Mouse (Mus musculus) CH12.LX (cell line): ENCODE measurements at regions not wholly inside any gene's neighbourhood (a gene's known extent, or its start where the extent isn't known, plus 50 kb on each side); places are given as distances from the start of the nearest gene placed in this dataset.

Experiments
- DNase-seq: peaks from one replicate; pipeline ENCODE4 v3.0.0-alpha.2; 2013; ENCODE audit errors: extremely low read depth
- H3K27ac ChIP-seq: 2 replicates; pipeline ENCODE4 v1.5.1; 2012; ENCODE audit warnings: low read depth, mild to moderate bottlenecking, control low read depth, moderate library complexity; ENCODE audit not compliant: insufficient read depth
- H3K27me3 ChIP-seq: replicated peaks from 2 replicates; pipeline ENCODE3; 2012; ENCODE audit warnings: inconsistent platforms
- H3K36me3 ChIP-seq, 2 experiments: replicated peaks in 1 of 2; 2 replicates each; pipeline versions ENCODE3 to v1.6.1; 2012; ENCODE audit warnings: inconsistent platforms in 1 of 2, low read length in 1 of 2, mild to moderate bottlenecking in 1 of 2, mixed read lengths in 1 of 2, moderate library complexity in 1 of 2; ENCODE audit not compliant: control insufficient read depth in 1 of 2, insufficient read depth in 1 of 2
- H3K4me1 ChIP-seq, 2 experiments: 2 replicates each; pipeline ENCODE4 v1.6.1; 2012; ENCODE audit warnings: inconsistent platforms in 1 of 2, moderate library complexity in 1 of 2; ENCODE audit not compliant: insufficient read depth in 2 of 2, control insufficient read depth in 1 of 2
- H3K4me2 ChIP-seq: 2 replicates; pipeline ENCODE4 v1.6.1; 2012; ENCODE audit warnings: low read depth, mild to moderate bottlenecking, control low read depth; ENCODE audit not compliant: poor library complexity, insufficient read depth, severe bottlenecking
- H3K4me3 ChIP-seq, 3 experiments: fragments of 150-350 bp in 1 of 3; sonication (generic) in 1 of 3; replicated peaks in 1 of 3; 2 replicates each; pipeline versions ENCODE3 to v1.5.1; 2011 to 2012; ENCODE audit warnings: low read depth in 2 of 3, low read length in 2 of 3, mild to moderate bottlenecking in 2 of 3, moderate library complexity in 2 of 3, control low read depth in 1 of 3, improper control_type of control experiment in 1 of 3, inconsistent platforms in 1 of 3, mixed read lengths in 1 of 3; ENCODE audit not compliant: poor library complexity in 1 of 3
- H3K79me2 ChIP-seq: replicated peaks from 2 replicates; pipeline ENCODE4 v1.6.1; 2012; ENCODE audit warnings: mild to moderate bottlenecking, moderate library complexity; ENCODE audit not compliant: control insufficient read depth, poor library complexity, insufficient read depth, severe bottlenecking; ENCODE audit errors: extremely low read depth
- H3K9ac ChIP-seq: 2 replicates; pipeline ENCODE4 v1.6.1; 2012; ENCODE audit warnings: low read depth, mild to moderate bottlenecking, control low read depth, moderate library complexity; ENCODE audit not compliant: insufficient read depth
- H3K9me3 ChIP-seq: replicated peaks from 2 replicates; pipeline ENCODE3; 2012; ENCODE audit warnings: low read length, inconsistent platforms, mixed read lengths
- CHD1 ChIP-seq: IDR thresholded peaks from 2 replicates; pipeline ENCODE4 v1.6.1; 2012; ENCODE audit warnings: low read depth, low read length, improper control_type of control experiment, inconsistent platforms
- ELF1 ChIP-seq: IDR thresholded peaks from 2 replicates; pipeline ENCODE4 v1.6.1; 2014; ENCODE audit warnings: low read depth, mild to moderate bottlenecking, inconsistent platforms, low read length, improper control_type of control experiment
- EP300 ChIP-seq: IDR thresholded peaks from 2 replicates; pipeline ENCODE4 v1.6.1; 2011; ENCODE audit warnings: low read length, improper control_type of control experiment
- ETS1 ChIP-seq: conservative IDR thresholded peaks from 2 replicates; pipeline ENCODE4 v1.6.1; 2012; ENCODE audit warnings: low read depth, mild to moderate bottlenecking, inconsistent platforms, low read length, improper control_type of control experiment, moderate library complexity
- HCFC1 ChIP-seq: IDR thresholded peaks from 2 replicates; pipeline ENCODE4 v1.6.1; 2012; ENCODE audit warnings: low read depth, mild to moderate bottlenecking, inconsistent platforms, low read length, improper control_type of control experiment
- JUND ChIP-seq: conservative IDR thresholded peaks from 2 replicates; pipeline ENCODE4 v1.6.1; 2011; ENCODE audit warnings: low read depth, low read length, improper control_type of control experiment
- KAT2A ChIP-seq: IDR thresholded peaks from 2 replicates; pipeline ENCODE4 v1.6.1; 2012; ENCODE audit warnings: low read length, improper control_type of control experiment, inconsistent platforms; ENCODE audit not compliant: insufficient replicate concordance
- MEF2A ChIP-seq: IDR thresholded peaks from 2 replicates; pipeline ENCODE4 v1.6.1; 2014; ENCODE audit warnings: low read depth, mild to moderate bottlenecking, inconsistent platforms, low read length, improper control_type of control experiment, borderline replicate concordance
- MYC ChIP-seq: IDR thresholded peaks from 2 replicates; pipeline ENCODE4 v1.6.1; 2011; ENCODE audit warnings: low read depth, mild to moderate bottlenecking, improper control_type of control experiment, low read length
- POLR2A ChIP-seq: IDR thresholded peaks from 2 replicates; pipeline ENCODE4 v1.6.1; 2011; ENCODE audit warnings: low read depth, mild to moderate bottlenecking, improper control_type of control experiment, low read length
- POLR2AphosphoS2 ChIP-seq: IDR thresholded peaks from 2 replicates; pipeline ENCODE4 v1.6.1; 2011; ENCODE audit warnings: low read depth, low read length, improper control_type of control experiment
- UBTF ChIP-seq: IDR thresholded peaks from 2 replicates; pipeline ENCODE4 v1.6.1; 2012; ENCODE audit warnings: low read depth, mild to moderate bottlenecking, inconsistent platforms, low read length, improper control_type of control experiment, moderate library complexity
- USF1 ChIP-seq: IDR thresholded peaks from 2 replicates; pipeline ENCODE4 v1.6.1; 2014; ENCODE audit warnings: low read depth, mild to moderate bottlenecking, inconsistent platforms, low read length, improper control_type of control experiment
- USF2 ChIP-seq: conservative IDR thresholded peaks from 2 replicates; pipeline ENCODE4 v1.6.1; 2011; ENCODE audit warnings: low read depth, low read length, improper control_type of control experiment
- ZC3H11A ChIP-seq: IDR thresholded peaks from 2 replicates; pipeline ENCODE4 v1.6.1; 2012; ENCODE audit warnings: low read depth, mild to moderate bottlenecking, inconsistent platforms, low read length, improper control_type of control experiment
- ZKSCAN1 ChIP-seq: IDR thresholded peaks from 2 replicates; pipeline ENCODE4 v1.6.1; 2012; ENCODE audit warnings: low read depth, inconsistent platforms, low read length, improper control_type of control experiment, borderline replicate concordance
- ZMIZ1 ChIP-seq: IDR thresholded peaks from 2 replicates; pipeline ENCODE4 v1.6.1; 2012; ENCODE audit warnings: low read depth, mild to moderate bottlenecking, inconsistent platforms, low read length, improper control_type of control experiment
- dilution Hi-C: fragments of 300-500 bp; cut with MboI; formaldehyde crosslinking; loops from 2 replicates; pipeline ENCODE4 v1.14.3; 2020; ENCODE audit warnings: low sequenced_read_pairs; ENCODE audit not compliant: extremely low pct_unique_long_range_greater_than_20kb, extremely low pct_ligation_motif_present
- in situ Hi-C: fragments of 300-500 bp; cut with MboI; formaldehyde crosslinking; loops from 3 replicates; pipeline ENCODE4 v1.14.3; 2019; ENCODE audit warnings: low sequenced_read_pairs, low pct_ligation_motif_present, low pct_unique_long_range_greater_than_20kb, mixed read lengths

GRCm38 (mm10) chr9:41804711-41805331, 319.3 kb downstream of the Sorl1 start:
- TF ChIP-seq HCFC1 (no peak), EP300 (no peak)
- no peak overlapping the region for H3K27ac ChIP-seq
- H3K4me2 ChIP-seq, result no peak overlapping the region
- no peak overlapping the region for H3K4me3 ChIP-seq
- dilution Hi-C loops, result no loop called here
- H3K36me3 ChIP-seq, result no peaks in the 10 kb centered on the region
- peaks cover 0 to 8% of the 10 kb centered on the region in 2 experiments; a peak in 2 of 4 replicates for H3K4me1 ChIP-seq
- no peak for DNase-seq
- peaks cover 4% of the 10 kb centered on the region for H3K9me3 ChIP-seq
- H3K27me3 ChIP-seq, result no peaks in the 10 kb centered on the region
- in situ Hi-C loops, result no loop called here
- H3K9ac ChIP-seq, result no peak overlapping the region
- no peaks in the 10 kb centered on the region for H3K79me2 ChIP-seq

- dilution Hi-C loops (no loop called here), in situ Hi-C loops (no loop called here)
- H3K4me3 ChIP-seq, result no peak overlapping the region
- H3K27ac ChIP-seq, result no peak overlapping the region
- peaks cover 4% of the 10 kb centered on the region for H3K9me3 ChIP-seq
- H3K4me1 ChIP-seq, result peaks cover 0 to 8% of the 10 kb centered on the region in 2 experiments; a peak in 2 of 4 replicates
- H3K9ac ChIP-seq, result no peak overlapping the region
- peak; percentile 30; the same call in 1 of the 2 replicates for TF ChIP-seq USF1
- TF ChIP-seq HCFC1, result peak; percentile 29; the same call in 1 of the 2 replicates
- no peak for TF ChIP-seq POLR2AphosphoS2
- TF ChIP-seq POLR2A, result no peak
- no peak for TF ChIP-seq MEF2A
- no peak overlapping the region for H3K4me2 ChIP-seq
- no peaks in the 10 kb centered on the region for H3K36me3 ChIP-seq
- H3K27me3 ChIP-seq, result no peaks in the 10 kb centered on the region
- H3K79me2 ChIP-seq, result no peaks in the 10 kb centered on the region
- DNase-seq, result no peak
Observed at GRCm38 (mm10) chr9:41803680-41804460, 320.2 kb downstream of the Sorl1 start.

- Histone ChIP-seq H3K9ac (no peak overlapping the region), H3K4me2 (no peak overlapping the region), H3K9me3 (no peaks in the 10 kb centered on the region), H3K27ac (no peak overlapping the region), H3K27me3 (no peaks in the 10 kb centered on the region), H3K4me1 (peaks cover 0 to 8% of the 10 kb centered on the region in 2 experiments; a peak in 2 of 4 replicates), H3K4me3 (no peak overlapping the region), H3K79me2 (no peaks in the 10 kb centered on the region), H3K36me3 (no peaks in the 10 kb centered on the region)
- TF ChIP-seq MYC, result no peak
- no peak for TF ChIP-seq ELF1
- no peak for TF ChIP-seq CHD1
- TF ChIP-seq ZKSCAN1, result no peak
- no peak for TF ChIP-seq JUND
- TF ChIP-seq UBTF, result no peak
- TF ChIP-seq KAT2A, result no peak
- no peak for TF ChIP-seq ZMIZ1
- no peak for TF ChIP-seq ETS1
- no peak for TF ChIP-seq EP300
- no peak for TF ChIP-seq USF1
- TF ChIP-seq USF2, result no peak
- no peak for TF ChIP-seq ZC3H11A
- no peak for DNase-seq
- dilution Hi-C loops, result no loop called here
- in situ Hi-C loops, result no loop called here
Observed at GRCm38 (mm10) chr9:41801376-41801775, 322.7 kb downstream of the Sorl1 start.
